Mouse (Mus musculus) kidney, embryonic 15.5 days (tissue): ENCODE results near the gene Lmbr1. TPM values are rescaled to one million over a fixed set of nuclear protein-coding genes. Genes with fewer than 3 reads are reported as not detected.

ENCODE experiments used
- ATAC-seq: fragments of 200-750 bp; cut with Nextera tagmentation; replicated peaks from 2 replicates; pipeline ENCODE4 v1.8.0; 2017; ENCODE audit warnings: moderate TSS enrichment; ENCODE audit not compliant: low FRiP score
- H3K27ac ChIP-seq: fragments of 300-500 bp; sonication (generic); 2 replicates; pipeline ENCODE4 v1.5.1; 2015; ENCODE audit warnings: mild to moderate bottlenecking, inconsistent platforms
- H3K27me3 ChIP-seq: fragments of 300-500 bp; sonication (generic); 2 replicates; pipeline ENCODE4 v1.6.1; 2015; ENCODE audit warnings: inconsistent platforms
- H3K36me3 ChIP-seq: fragments of 300-500 bp; sonication (generic); 2 replicates; pipeline ENCODE4 v1.6.1; 2015; ENCODE audit warnings: inconsistent platforms
- H3K4me1 ChIP-seq: fragments of 300-500 bp; sonication (generic); 2 replicates; pipeline ENCODE4 v1.6.1; 2015; ENCODE audit warnings: inconsistent platforms
- H3K4me2 ChIP-seq: fragments of 300-500 bp; sonication (generic); 2 replicates; pipeline ENCODE4 v1.6.1; 2015; ENCODE audit warnings: moderate library complexity, mild to moderate bottlenecking, inconsistent platforms
- H3K4me3 ChIP-seq: fragments of 300-500 bp; sonication (generic); replicated peaks from 2 replicates; pipeline ENCODE4 v1.5.1; 2015; ENCODE audit warnings: mild to moderate bottlenecking, inconsistent platforms
- H3K9ac ChIP-seq: fragments of 300-500 bp; sonication (generic); 2 replicates; pipeline ENCODE4 v1.6.1; 2015; ENCODE audit warnings: mild to moderate bottlenecking, inconsistent platforms
- H3K9me3 ChIP-seq: fragments of 300-500 bp; sonication (generic); replicated peaks from 2 replicates; pipeline ENCODE4 v1.6.1; 2016; ENCODE audit warnings: inconsistent platforms
- WGBS: fragments of 180-500 bp; shearing (Covaris S2); methylation state at CpG from one replicate; pipeline ENCODE4 v1.1.7; 2015; ENCODE audit warnings: mixed read lengths; 5-methylcytosine and 5-hydroxymethylcytosine counted together
- microRNA-seq: library from miRNA; unstranded; fragments of <30 nt; microRNA quantifications from one replicate; pipeline ENCODE4, GENCODE M21; 2016
- polyA plus RNA-seq: library from polyadenylated mRNA; unstranded; fragments of >200 nt; fragmentation: Nextera tagmentation; extraction: Ambion mirVana; gene quantifications from 2 replicates; pipeline ENCODE4 v1.2.1, GENCODE M21; 2015

The Lmbr1 gene
- polyA plus RNA-seq, 1 experiment from 2014 or later = 11.5 TPM

DNA sequence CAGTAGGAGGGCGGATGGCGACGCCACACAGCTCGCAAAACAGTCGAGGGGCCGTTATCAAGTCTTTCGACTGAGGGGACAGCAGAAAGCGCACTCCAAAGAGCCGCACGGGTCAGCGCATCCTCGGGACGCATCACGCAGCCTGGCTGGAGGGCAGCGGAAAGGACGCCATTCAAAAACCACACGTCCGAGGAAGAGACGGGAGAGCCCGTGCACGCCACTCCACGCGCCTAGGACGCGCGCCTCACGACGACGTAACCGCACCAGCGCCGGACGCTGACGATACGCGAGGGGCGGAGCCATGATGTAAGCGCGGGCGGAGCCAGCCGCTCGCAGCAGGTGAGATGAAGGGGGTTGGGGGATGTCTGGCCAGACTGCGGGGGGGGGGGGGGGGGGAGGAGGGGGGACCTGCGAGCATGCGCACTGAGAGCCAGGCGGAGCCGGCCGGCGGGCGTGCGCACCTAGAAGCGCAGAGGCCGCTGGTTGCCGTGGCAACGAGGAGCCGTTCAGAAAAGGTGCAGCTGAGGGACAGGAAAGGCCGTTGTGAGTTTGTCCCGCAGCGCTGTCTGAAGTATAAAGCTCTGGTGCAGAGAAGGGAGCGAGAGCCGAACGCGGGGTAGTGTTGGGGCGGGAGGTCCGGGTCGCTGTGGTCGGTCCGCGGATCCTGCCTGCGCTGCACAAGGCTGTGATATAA lies 182.5 kb downstream of the Lmbr1 start, which contains the start of gene Rnf32:
Gene Rnf32, plus strand, starts transcription at position 423 of the 694 bp plus-strand sequence.
- Histone ChIP-seq H3K4me2 (peak within 1 kb of the TSS; percentile 82), H3K9me3 (no peaks in the 10 kb centered on the region), H3K27ac (peak within 1 kb of the TSS; percentile 67; the same call in 1 of the 2 replicates), H3K27me3 (no peaks in the 10 kb centered on the region; the same call in 1 of the 2 replicates), H3K9ac (peak within 1 kb of the TSS; percentile 59), H3K36me3 (no peaks in the 10 kb centered on the region), H3K4me1 (peaks cover 8% of the 10 kb centered on the region), H3K4me3 (peak within 1 kb of the TSS; percentile 67)
- peak; percentile 98 for ATAC-seq
- WGBS = under 1% methylated on average over 67 of the region's 70 CpGs

GRCm38 (mm10) chr5:29195231-29195569 lies 183.0 kb downstream of the Lmbr1 start:
- peak; percentile 66 for ATAC-seq
- Histone ChIP-seq H3K27ac (peak overlapping the region; percentile 67; the same call in 1 of the 2 replicates), H3K36me3 (no peaks in the 10 kb centered on the region), H3K4me3 (peak overlapping the region; percentile 67), H3K4me2 (peak overlapping the region; percentile 82), H3K9ac (peak overlapping the region; percentile 59), H3K9me3 (no peaks in the 10 kb centered on the region), H3K4me1 (peaks cover 8% of the 10 kb centered on the region), H3K27me3 (no peaks in the 10 kb centered on the region; the same call in 1 of the 2 replicates)
- 2% methylated on average over 9 of the region's 9 CpGs for WGBS

- Histone ChIP-seq H3K4me2 (no peak overlapping the region), H3K9me3 (no peaks in the 10 kb centered on the region), H3K4me1 (no peaks in the 10 kb centered on the region), H3K36me3 (no peaks in the 10 kb centered on the region), H3K4me3 (no peak overlapping the region), H3K27ac (no peak overlapping the region), H3K9ac (no peak overlapping the region), H3K27me3 (no peaks in the 10 kb centered on the region)
- 75% methylated on average over 5 of the region's 5 CpGs for WGBS
- no peak for ATAC-seq
Measured at GRCm38 (mm10) chr5:29186798-29187197, 191.4 kb downstream of the Lmbr1 start.

Small RNA genes lying within 50 kb of the gene (microRNA-seq; reads per million reads assigned to microRNA genes)
- not detected for gene Gm23801

Other genes starting within 250 kb of the Lmbr1 start
- gene Rnf32, start 182.4 kb downstream of the Lmbr1 start, polyA plus RNA-seq = 1.8 and 2.2 TPM in 2 replicates
- 25.9 and 29.3 TPM in 2 replicates for gene Nom1, start 56.3 kb upstream of the Lmbr1 start, polyA plus RNA-seq
- gene Mnx1, start 100.1 kb upstream of the Lmbr1 start, polyA plus RNA-seq = not detected in 2 replicates
- 28.5 TPM in 2 replicates for gene Ube3c, start 190.9 kb upstream of the Lmbr1 start, polyA plus RNA-seq